Mouse (Mus musculus) testis, adult 10 weeks (tissue): ENCODE results near the gene Zfp330. TPM values are rescaled to one million over a fixed set of nuclear protein-coding genes. Genes with fewer than 3 reads are reported as not detected.

Source experiments
- polyA plus RNA-seq: library from polyadenylated mRNA; stranded (reverse); fragments of 350-450 nt; fragmentation: Illumina TruSeq; extraction: RNeasy Lipid Tissue Mini Kit (QIAGEN cat#74804); gene quantifications from one replicate; pipeline ENCODE4 v1.2.3, GENCODE M21; 2014; ENCODE audit warnings: low read depth, low replicate concordance

The Zfp330 gene
- 76.3 TPM for polyA plus RNA-seq

GRCm38 (mm10) chr8:82774093-82774422 is at the start of gene Zfp330:
TSS of gene Zfp330 (minus strand) at chr8:82774160.

Other genes with a start within 250 kb of the Zfp330 start
- 1.3 TPM for gene Rnf150, start 89.2 kb upstream of the Zfp330 start, polyA plus RNA-seq